Mouse (Mus musculus): ENCODE results near the gene Adam21.

GRCm38 (mm10) chr12:81533029-81533419 is 35.2 kb downstream of the Adam21 start:
- TF ChIP-seq CTCF (IDR thresholded peaks at IDR 0.05 in 2 of 3, conservative IDR thresholded peaks at IDR 0.05 in 1 of 3; ENCODE audit: control insufficient read depth in 1 of 3, insufficient read depth in 1 of 3, low read depth in 2 of 3, low read length in 3 of 3, poor library complexity in 1 of 3, severe bottlenecking in 1 of 3) = no peak
- TF ChIP-seq TCF12 (IDR thresholded peaks at IDR 0.05; ENCODE audit: low read depth, low read length) = no peak
- TF ChIP-seq MAZ (IDR thresholded peaks at IDR 0.05; ENCODE audit: low read depth, low read length) = no peak
- no peak for TF ChIP-seq MEF2A (IDR thresholded peaks at IDR 0.05; ENCODE audit: extremely low read depth, insufficient replicate concordance, low read depth, low read length, poor library complexity, severe bottlenecking)
- TF ChIP-seq USF1 (IDR thresholded peaks at IDR 0.05; ENCODE audit: low read depth, low read length) = no peak
- TF ChIP-seq POLR2A (IDR thresholded peaks at IDR 0.05; ENCODE audit: control insufficient read depth in 1 of 2, insufficient read depth in 1 of 2, low read depth in 1 of 2, low read length in 2 of 2, poor library complexity in 1 of 2) = no peak; a peak in 1 of 4 replicates
- no peak for TF ChIP-seq TAL1 (IDR thresholded peaks at IDR 0.05; ENCODE audit: low read length)
- no peak for TF ChIP-seq CHD1 (IDR thresholded peaks at IDR 0.05; ENCODE audit: low read depth, low read length)
- TF ChIP-seq UBTF (IDR thresholded peaks at IDR 0.05; ENCODE audit: borderline replicate concordance, insufficient read depth, low read depth, low read length) = no peak

Data from MEL (cell line).